Mouse (Mus musculus) lung, embryonic 15.5 days (tissue): ENCODE results near the gene Dcps. TPM values are rescaled to one million over a fixed set of nuclear protein-coding genes. Genes with fewer than 3 reads are reported as not detected.

ENCODE experiments used
- ATAC-seq: fragments of 200-750 bp; cut with Nextera tagmentation; 2 replicates; pipeline ENCODE4 v1.8.0; 2017; ENCODE audit warnings: moderate number of reproducible peaks, borderline replicate concordance; ENCODE audit not compliant: low FRiP score, low TSS enrichment; ENCODE audit errors: extremely low read depth
- H3K27ac ChIP-seq: fragments of 300-500 bp; sonication (generic); 2 replicates; pipeline ENCODE4 v1.5.1; 2015; ENCODE audit warnings: moderate library complexity, mild to moderate bottlenecking, inconsistent platforms
- H3K27me3 ChIP-seq: fragments of 300-500 bp; sonication (generic); 2 replicates; pipeline ENCODE4 v1.6.1; 2015; ENCODE audit warnings: inconsistent platforms
- H3K36me3 ChIP-seq: fragments of 300-500 bp; sonication (generic); 2 replicates; pipeline ENCODE4 v1.6.1; 2015; ENCODE audit warnings: inconsistent platforms
- H3K4me1 ChIP-seq: fragments of 300-500 bp; sonication (generic); 2 replicates; pipeline ENCODE4 v1.6.1; 2015; ENCODE audit warnings: inconsistent platforms
- H3K4me2 ChIP-seq: fragments of 300-500 bp; sonication (generic); 2 replicates; pipeline ENCODE4 v1.6.1; 2015; ENCODE audit warnings: inconsistent platforms, mild to moderate bottlenecking, moderate library complexity
- H3K4me3 ChIP-seq: fragments of 300-500 bp; sonication (generic); 2 replicates; pipeline ENCODE4 v1.5.1; 2015; ENCODE audit warnings: mild to moderate bottlenecking, inconsistent platforms
- H3K9ac ChIP-seq: fragments of 300-500 bp; sonication (generic); 2 replicates; pipeline ENCODE4 v1.6.1; 2015; ENCODE audit warnings: inconsistent platforms
- H3K9me3 ChIP-seq: fragments of 300-500 bp; sonication (generic); 2 replicates; pipeline ENCODE4 v1.6.1; 2016; ENCODE audit warnings: inconsistent platforms
- WGBS: fragments of 180-500 bp; shearing (Covaris S2); methylation state at CpG from one replicate; pipeline ENCODE4 v1.1.7; 2015; 5-methylcytosine and 5-hydroxymethylcytosine counted together
- polyA plus RNA-seq: library from polyadenylated mRNA; unstranded; fragments of >200 nt; fragmentation: Nextera tagmentation; extraction: Ambion mirVana; gene quantifications from 2 replicates; pipeline ENCODE4 v1.2.1, GENCODE M21; 2015

Gene Dcps
- polyA plus RNA-seq, 1 experiment from 2014 or later, result 92.6 TPM

GRCm38 (mm10) chr9:35198945-35199771 is 23.3 kb upstream of the Dcps start:
- WGBS, result 21% methylated on average over 18 of the region's 18 CpGs
- Histone ChIP-seq H3K36me3 (0 out of 2 replicates have a peak, but pooled peaks cover under 1% of the 10 kb centered on the region), H3K4me1 (peaks cover 7% of the 10 kb centered on the region; the same call in 1 of the 2 replicates), H3K27me3 (no peaks in the 10 kb centered on the region), H3K9me3 (no peaks in the 10 kb centered on the region), H3K27ac (peak overlapping the region; percentile 48; the same call in 1 of the 2 replicates), H3K4me2 (peak overlapping the region; percentile 74), H3K9ac (peak overlapping the region; percentile 65), H3K4me3 (peak overlapping the region; percentile 64)
- ATAC-seq, result peak; percentile 61

- 76% methylated on average over 10 of the region's 10 CpGs for WGBS
- H3K27me3 ChIP-seq, result no peaks in the 10 kb centered on the region
- H3K27ac ChIP-seq, result no peak overlapping the region
- no peak overlapping the region for H3K4me3 ChIP-seq
- H3K9ac ChIP-seq, result no peak overlapping the region
- H3K4me2 ChIP-seq, result no peak overlapping the region
- H3K36me3 ChIP-seq, result no peaks in the 10 kb centered on the region
- no peaks in the 10 kb centered on the region for H3K9me3 ChIP-seq
- ATAC-seq, result no peak
- peaks cover 7% of the 10 kb centered on the region; the same call in 1 of the 2 replicates for H3K4me1 ChIP-seq
Observed at GRCm38 (mm10) chr9:35198351-35198750, 22.5 kb upstream of the Dcps start.

GRCm38 (mm10) chr9:35197625-35198024 is 21.8 kb upstream of the Dcps start:
- no peak for ATAC-seq
- Histone ChIP-seq H3K4me1 (peaks cover 7% of the 10 kb centered on the region; the same call in 1 of the 2 replicates), H3K9me3 (no peaks in the 10 kb centered on the region), H3K4me2 (no peak overlapping the region), H3K4me3 (no peak overlapping the region), H3K36me3 (no peaks in the 10 kb centered on the region), H3K9ac (no peak overlapping the region), H3K27me3 (no peaks in the 10 kb centered on the region), H3K27ac (no peak overlapping the region)
- 90% methylated on average over 3 of the region's 3 CpGs for WGBS

- WGBS, result 90% methylated on average over 3 of the region's 3 CpGs
- no peak for ATAC-seq
- no peaks in the 10 kb centered on the region for H3K27me3 ChIP-seq
- H3K4me3 ChIP-seq, result no peak overlapping the region
- no peak overlapping the region for H3K4me2 ChIP-seq
- H3K36me3 ChIP-seq, result peaks cover 4% of the 10 kb centered on the region; the same call in 1 of the 2 replicates
- no peak overlapping the region for H3K27ac ChIP-seq
- H3K9me3 ChIP-seq, result no peaks in the 10 kb centered on the region
- H3K9ac ChIP-seq, result no peak overlapping the region
- H3K4me1 ChIP-seq, result 0 out of 2 replicates have a peak, but pooled peaks cover under 1% of the 10 kb centered on the region
Observed at GRCm38 (mm10) chr9:35194048-35194447, 18.2 kb upstream of the Dcps start.

- no peak overlapping the region for H3K27ac ChIP-seq
- whole genome bisulfite sequencing, result 78% methylated on average over 11 of the region's 11 CpGs
- H3K27me3 ChIP-seq, result no peaks in the 10 kb centered on the region
- H3K4me2 ChIP-seq, result no peak overlapping the region
- no peak overlapping the region for H3K9ac ChIP-seq
- H3K36me3 ChIP-seq, result peaks cover 4% of the 10 kb centered on the region; the same call in 1 of the 2 replicates
- no peak overlapping the region for H3K4me3 ChIP-seq
- H3K9me3 ChIP-seq, result no peaks in the 10 kb centered on the region
- no peak for ATAC-seq
- H3K4me1 ChIP-seq, result 0 out of 2 replicates have a peak, but pooled peaks cover 2% of the 10 kb centered on the region
Observed at GRCm38 (mm10) chr9:35192983-35193542, 17.2 kb upstream of the Dcps start.

- peaks cover 4% of the 10 kb centered on the region; the same call in 1 of the 2 replicates for H3K36me3 ChIP-seq
Observed at GRCm38 (mm10) chr9:35188700-35189099, 12.8 kb upstream of the Dcps start.

GRCm38 (mm10) chr9:35187351-35187903 is 11.6 kb upstream of the Dcps start:
- Histone ChIP-seq H3K9ac (no peak overlapping the region), H3K27me3 (no peaks in the 10 kb centered on the region), H3K4me1 (0 out of 2 replicates have a peak, but pooled peaks cover 2% of the 10 kb centered on the region), H3K36me3 (peaks cover 4% of the 10 kb centered on the region; the same call in 1 of the 2 replicates), H3K4me3 (no peak overlapping the region), H3K27ac (no peak overlapping the region), H3K4me2 (no peak overlapping the region), H3K9me3 (no peaks in the 10 kb centered on the region)
- ATAC-seq, result no peak
- 80% methylated on average over 10 of the region's 10 CpGs for WGBS

More at GRCm38 (mm10) chr9:35188700-35189099, 12.8 kb upstream of the Dcps start:
- H3K9me3 ChIP-seq, result no peaks in the 10 kb centered on the region
- H3K4me2 ChIP-seq, result no peak overlapping the region
- WGBS, result 76% methylated on average over 22 of the region's 22 CpGs
- H3K27ac ChIP-seq, result no peak overlapping the region
- H3K4me3 ChIP-seq, result no peak overlapping the region
- no peak overlapping the region for H3K9ac ChIP-seq
- H3K4me1 ChIP-seq, result 0 out of 2 replicates have a peak, but pooled peaks cover 2% of the 10 kb centered on the region
- no peaks in the 10 kb centered on the region for H3K27me3 ChIP-seq
- ATAC-seq, result peak; percentile 65; the same call in 1 of the 2 replicates

- no peak overlapping the region for H3K9ac ChIP-seq
Observed at GRCm38 (mm10) chr9:35186430-35186829, 10.6 kb upstream of the Dcps start.

GRCm38 (mm10) chr9:35183359-35183758 is 7.5 kb upstream of the Dcps start:
- Histone ChIP-seq H3K27me3 (no peaks in the 10 kb centered on the region), H3K9me3 (no peaks in the 10 kb centered on the region), H3K4me2 (no peak overlapping the region), H3K4me3 (no peak overlapping the region), H3K36me3 (no peaks in the 10 kb centered on the region), H3K9ac (no peak overlapping the region), H3K27ac (no peak overlapping the region), H3K4me1 (no peaks in the 10 kb centered on the region)
- ATAC-seq, result no peak
- 58% methylated on average over 5 of the region's 5 CpGs for WGBS

More at GRCm38 (mm10) chr9:35186430-35186829, 10.6 kb upstream of the Dcps start:
- Histone ChIP-seq H3K4me2 (no peak overlapping the region), H3K4me3 (no peak overlapping the region), H3K4me1 (0 out of 2 replicates have a peak, but pooled peaks cover 2% of the 10 kb centered on the region), H3K36me3 (peaks cover 4% of the 10 kb centered on the region; the same call in 1 of the 2 replicates), H3K27me3 (no peaks in the 10 kb centered on the region), H3K9me3 (no peaks in the 10 kb centered on the region), H3K27ac (no peak overlapping the region)
- no peak for ATAC-seq
- 71% methylated on average over 4 of the region's 4 CpGs for WGBS

- Histone ChIP-seq H3K27me3 (no peaks in the 10 kb centered on the region), H3K4me3 (no peak overlapping the region), H3K27ac (no peak overlapping the region), H3K9ac (no peak overlapping the region), H3K4me1 (no peaks in the 10 kb centered on the region), H3K4me2 (no peak overlapping the region), H3K9me3 (no peaks in the 10 kb centered on the region), H3K36me3 (no peaks in the 10 kb centered on the region)
- 66% methylated on average over 2 of the region's 2 CpGs for WGBS
- no peak for ATAC-seq
Observed at GRCm38 (mm10) chr9:35182832-35183231, 7.0 kb upstream of the Dcps start.

- peak overlapping the region; percentile 54 for H3K9ac ChIP-seq
Observed at GRCm38 (mm10) chr9:35176124-35176659, 331 bp upstream of the Dcps start.

More at GRCm38 (mm10) chr9:35176124-35176659, 331 bp upstream of the Dcps start:
- Histone ChIP-seq H3K27me3 (no peaks in the 10 kb centered on the region), H3K27ac (0 out of 2 replicates have a peak overlapping the region, but pooled peaks have one; percentile 85), H3K9me3 (no peaks in the 10 kb centered on the region), H3K36me3 (no peaks in the 10 kb centered on the region), H3K4me3 (peak overlapping the region; percentile 65), H3K4me2 (peak overlapping the region; percentile 89), H3K4me1 (peaks cover 12% of the 10 kb centered on the region; the same call in 1 of the 2 replicates)
- ATAC-seq, result peak; percentile 4; the same call in 1 of the 2 replicates
- 42% methylated on average over 14 of the region's 14 CpGs for WGBS
